Mouse (Mus musculus): Measurements from ENCODE around the gene Neurod2. TPM values are rescaled to one million over a fixed set of nuclear protein-coding genes. Genes with fewer than 3 reads are reported as not detected.

Gene Neurod2
- polyA plus RNA-seq, 2 experiments: not detected

GRCm38 (mm10) chr11:98331401-98331800, 2.0 kb upstream of the Neurod2 start:
- no peak overlapping the region for H3K9ac ChIP-seq (replicated peaks)
- H3K36me3 ChIP-seq (replicated peaks; ENCODE audit: control insufficient read depth, insufficient read depth, low read depth): no peaks in the 10 kb centered on the region
- DNase-seq (ENCODE audit: low read depth in 3 of 3, low spot score in 3 of 3) (no peak), ATAC-seq (ENCODE audit: insufficient read depth) (no peak)
- WGBS (ENCODE audit: insufficient replicate concordance): 14% methylated on average over 1 of the region's 1 CpGs
- TF ChIP-seq EP300 (IDR thresholded peaks at IDR 0.05; ENCODE audit: low read depth) (no peak), CTCF (IDR thresholded peaks at IDR 0.05; ENCODE audit: low read depth) (no peak)
- H3K4me2 ChIP-seq (ENCODE audit: low read depth): no peak overlapping the region
- H3K4me1 ChIP-seq (replicated peaks; ENCODE audit: control insufficient read depth in 2 of 2, insufficient read depth in 2 of 2, low read length in 1 of 2): no peaks in the 10 kb centered on the region
- no peak overlapping the region for H3K27ac ChIP-seq
- peaks cover 92% of the 10 kb centered on the region for H3K27me3 ChIP-seq (ENCODE audit: control insufficient read depth, insufficient read depth, low read length)
- H3K9me3 ChIP-seq (ENCODE audit: control insufficient read depth, low read length): no peaks in the 10 kb centered on the region
- no peak overlapping the region for H3K4me3 ChIP-seq (ENCODE audit: insufficient read depth in 1 of 2, low read depth in 2 of 2, low read length in 2 of 2)

- Histone ChIP-seq H3K9me3 (ENCODE audit: control insufficient read depth, low read length) (no peaks in the 10 kb centered on the region), H3K4me1 (replicated peaks; ENCODE audit: control insufficient read depth in 2 of 2, insufficient read depth in 2 of 2, low read length in 1 of 2) (no peaks in the 10 kb centered on the region), H3K9ac (replicated peaks) (no peak overlapping the region), H3K4me2 (ENCODE audit: low read depth) (no peak overlapping the region), H3K4me3 (ENCODE audit: insufficient read depth in 1 of 2, low read depth in 2 of 2, low read length in 2 of 2) (no peak overlapping the region), H3K27ac (no peak overlapping the region), H3K27me3 (ENCODE audit: control insufficient read depth, insufficient read depth, low read length) (peaks cover 92% of the 10 kb centered on the region), H3K36me3 (replicated peaks; ENCODE audit: control insufficient read depth, insufficient read depth, low read depth) (no peaks in the 10 kb centered on the region)
- ATAC-seq (ENCODE audit: insufficient read depth) (no peak), DNase-seq (ENCODE audit: low read depth in 3 of 3, low spot score in 3 of 3) (no peak)
- 28% methylated on average over 2 of the region's 2 CpGs for WGBS (ENCODE audit: insufficient replicate concordance)
- TF ChIP-seq EP300 (IDR thresholded peaks at IDR 0.05; ENCODE audit: low read depth) (no peak), CTCF (IDR thresholded peaks at IDR 0.05; ENCODE audit: low read depth) (no peak)
Observed at GRCm38 (mm10) chr11:98330745-98331204, 1.3 kb upstream of the Neurod2 start.

GRCm38 (mm10) chr11:98329960-98330744, 704 bp upstream of the Neurod2 start:
- Histone ChIP-seq H3K4me1 (replicated peaks; ENCODE audit: control insufficient read depth in 2 of 2, insufficient read depth in 2 of 2, low read length in 1 of 2) (no peaks in the 10 kb centered on the region), H3K27me3 (ENCODE audit: control insufficient read depth, insufficient read depth, low read length) (peaks cover 92% of the 10 kb centered on the region), H3K36me3 (replicated peaks; ENCODE audit: control insufficient read depth, insufficient read depth, low read depth) (no peaks in the 10 kb centered on the region), H3K4me3 (ENCODE audit: insufficient read depth in 1 of 2, low read depth in 2 of 2, low read length in 2 of 2) (no peak overlapping the region), H3K9ac (replicated peaks) (no peak overlapping the region), H3K4me2 (ENCODE audit: low read depth) (no peak overlapping the region), H3K27ac (no peak overlapping the region), H3K9me3 (ENCODE audit: control insufficient read depth, low read length) (no peaks in the 10 kb centered on the region)
- TF ChIP-seq EP300 (IDR thresholded peaks at IDR 0.05; ENCODE audit: low read depth): no peak
- no peak for TF ChIP-seq CTCF (IDR thresholded peaks at IDR 0.05; ENCODE audit: low read depth)
- 25% methylated on average over 9 of the region's 9 CpGs for whole genome bisulfite sequencing (ENCODE audit: insufficient replicate concordance)
- DNase-seq (ENCODE audit: low read depth in 3 of 3, low spot score in 3 of 3): no peak
- ATAC-seq (ENCODE audit: insufficient read depth): no peak

- Histone ChIP-seq H3K4me2 (ENCODE audit: low read depth) (no peak overlapping the region), H3K27ac (no peak overlapping the region), H3K9ac (replicated peaks) (no peak overlapping the region), H3K27me3 (ENCODE audit: control insufficient read depth, insufficient read depth, low read length) (peaks cover 92% of the 10 kb centered on the region), H3K4me3 (ENCODE audit: insufficient read depth in 1 of 2, low read depth in 2 of 2, low read length in 2 of 2) (no peak overlapping the region), H3K9me3 (ENCODE audit: control insufficient read depth, low read length) (no peaks in the 10 kb centered on the region), H3K36me3 (replicated peaks; ENCODE audit: control insufficient read depth, insufficient read depth, low read depth) (no peaks in the 10 kb centered on the region), H3K4me1 (replicated peaks; ENCODE audit: control insufficient read depth in 2 of 2, insufficient read depth in 2 of 2, low read length in 1 of 2) (no peaks in the 10 kb centered on the region)
- DNase-seq (ENCODE audit: low read depth in 3 of 3, low spot score in 3 of 3): no peak
- 3% methylated on average over 49 of the region's 56 CpGs for WGBS (ENCODE audit: insufficient replicate concordance)
- TF ChIP-seq CTCF (IDR thresholded peaks at IDR 0.05; ENCODE audit: low read depth) (no peak), EP300 (IDR thresholded peaks at IDR 0.05; ENCODE audit: low read depth) (no peak)
- ATAC-seq (ENCODE audit: insufficient read depth): no peak
Observed at GRCm38 (mm10) chr11:98328371-98329069, 928 bp downstream of the Neurod2 start.

- H3K4me3 ChIP-seq (ENCODE audit: insufficient read depth in 1 of 2, low read depth in 2 of 2, low read length in 2 of 2): no peak overlapping the region; a peak in 1 of 4 replicates
- H3K9me3 ChIP-seq (ENCODE audit: control insufficient read depth, low read length): no peaks in the 10 kb centered on the region
- DNase-seq (ENCODE audit: low read depth in 3 of 3, low spot score in 3 of 3) (no peak), ATAC-seq (ENCODE audit: insufficient read depth) (no peak)
- TF ChIP-seq CTCF (IDR thresholded peaks at IDR 0.05; ENCODE audit: low read depth) (no peak), EP300 (IDR thresholded peaks at IDR 0.05; ENCODE audit: low read depth) (no peak)
- no peak overlapping the region for H3K9ac ChIP-seq (replicated peaks)
- H3K27ac ChIP-seq: no peak overlapping the region
- no peaks in the 10 kb centered on the region for H3K4me1 ChIP-seq (replicated peaks; ENCODE audit: control insufficient read depth in 2 of 2, insufficient read depth in 2 of 2, low read length in 1 of 2)
- H3K4me2 ChIP-seq (ENCODE audit: low read depth): no peak overlapping the region
- 2% methylated on average over 34 of the region's 35 CpGs for WGBS (ENCODE audit: insufficient replicate concordance)
- peaks cover 92% of the 10 kb centered on the region for H3K27me3 ChIP-seq (ENCODE audit: control insufficient read depth, insufficient read depth, low read length)
- no peaks in the 10 kb centered on the region for H3K36me3 ChIP-seq (replicated peaks; ENCODE audit: control insufficient read depth, insufficient read depth, low read depth)
Observed at GRCm38 (mm10) chr11:98328031-98328370, 1.4 kb downstream of the Neurod2 start.

Data from liver, embryonic 14.5 days (tissue).